Mouse (Mus musculus): ENCODE results near the gene Arhgef25. TPM values are rescaled to one million over a fixed set of nuclear protein-coding genes. Genes with fewer than 3 reads are reported as not detected.

Gene Arhgef25
- total RNA-seq, 2 experiments from 2014 or later, result 13.9 to 14.4 TPM

GRCm38 (mm10) chr10:127189116-127189650 lies 700 bp downstream of the Arhgef25 start:
- intact Hi-C loops (cut with DNase I; ENCODE audit: low total_unique reads), result no loop called here
- peak; percentile 39 for DNase-seq

- peak; percentile 71 for DNase-seq
- intact Hi-C loops (cut with DNase I; ENCODE audit: low total_unique reads), result no loop called here
Observed at GRCm38 (mm10) chr10:127188465-127189115, 1.3 kb downstream of the Arhgef25 start.

- intact Hi-C loops (cut with DNase I; ENCODE audit: low total_unique reads), result no loop called here
- no peak for DNase-seq
Observed at GRCm38 (mm10) chr10:127188079-127188453, 1.8 kb downstream of the Arhgef25 start.

- DNase-seq, result no peak
- intact Hi-C loops (cut with DNase I; ENCODE audit: low total_unique reads), result no loop called here
Observed at GRCm38 (mm10) chr10:127187371-127188078, 2.4 kb downstream of the Arhgef25 start.

- intact Hi-C loops (cut with DNase I; ENCODE audit: low total_unique reads), result no loop called here
- DNase-seq, result no peak
Observed at GRCm38 (mm10) chr10:127186451-127186850, 3.4 kb downstream of the Arhgef25 start.

DNA sequence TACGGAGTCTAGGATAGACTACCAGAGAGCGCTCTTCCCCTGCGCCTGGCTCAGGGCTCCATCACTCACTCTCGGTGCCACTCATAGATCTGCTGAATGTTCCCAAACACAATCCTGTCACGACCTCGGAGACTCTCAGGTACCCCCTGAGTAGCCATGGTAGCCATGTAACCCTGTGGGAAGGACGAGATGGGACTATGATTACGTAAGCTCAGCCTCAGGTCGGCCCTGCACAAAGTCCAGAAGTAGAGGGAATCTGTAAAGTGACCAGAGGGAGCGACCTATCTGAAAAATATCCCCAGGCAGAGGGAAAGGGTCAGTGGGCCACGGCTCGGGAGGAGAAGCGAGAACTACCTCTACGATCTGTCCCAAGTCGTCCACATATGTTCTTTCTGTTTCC lies 4.4 kb downstream of the Arhgef25 start:
- DNase-seq, result no peak
- intact Hi-C loops (cut with DNase I; ENCODE audit: low total_unique reads), result no loop called here

DNA sequence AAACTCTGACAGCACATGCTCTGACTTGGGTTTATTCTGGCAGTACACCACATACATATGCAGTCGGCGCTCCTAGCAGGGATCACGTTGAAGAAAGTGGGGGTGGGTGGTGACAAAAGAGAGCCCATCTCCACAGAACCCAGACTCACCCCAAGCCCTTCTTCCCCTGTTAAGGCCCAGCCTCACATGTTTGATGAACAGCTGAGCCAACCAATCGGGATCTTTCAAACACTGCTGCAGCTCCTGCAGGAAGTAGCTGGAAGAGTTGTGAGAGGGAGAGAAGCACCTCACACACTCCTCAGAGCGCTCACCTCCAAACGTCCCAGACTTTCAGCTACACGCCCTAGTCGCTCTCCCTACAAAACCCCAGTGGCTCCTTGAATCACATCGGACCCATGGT lies 4.8 kb downstream of the Arhgef25 start:
- intact Hi-C loops (cut with DNase I; ENCODE audit: low total_unique reads), result no loop called here
- peak; percentile 0 for DNase-seq

- peak; percentile 8 for DNase-seq
- intact Hi-C loops (cut with DNase I; ENCODE audit: low total_unique reads), result no loop called here
Observed at GRCm38 (mm10) chr10:127183759-127184158, 6.1 kb downstream of the Arhgef25 start.

DNA sequence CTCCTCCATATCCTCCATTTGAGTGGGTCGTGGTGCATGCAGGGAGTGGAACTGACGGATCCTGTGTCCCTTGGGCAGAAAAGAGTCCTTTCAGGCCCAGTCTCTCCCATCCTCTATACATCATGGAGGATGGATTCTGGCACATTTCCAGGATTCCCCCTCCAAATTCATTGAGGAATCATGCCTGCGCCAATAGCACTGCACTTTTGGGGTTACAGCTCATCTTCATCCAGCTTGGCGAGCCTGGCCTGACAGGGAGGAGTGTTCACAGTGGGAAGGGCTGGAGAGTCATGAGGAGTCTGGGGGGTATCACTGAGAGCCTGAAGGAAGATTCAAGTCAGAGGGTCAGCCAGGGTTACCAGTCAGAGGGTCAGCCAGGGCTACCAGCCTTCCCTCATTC lies 7.3 kb downstream of the Arhgef25 start:
- intact Hi-C loops (cut with DNase I; ENCODE audit: low total_unique reads), result no loop called here

DNA sequence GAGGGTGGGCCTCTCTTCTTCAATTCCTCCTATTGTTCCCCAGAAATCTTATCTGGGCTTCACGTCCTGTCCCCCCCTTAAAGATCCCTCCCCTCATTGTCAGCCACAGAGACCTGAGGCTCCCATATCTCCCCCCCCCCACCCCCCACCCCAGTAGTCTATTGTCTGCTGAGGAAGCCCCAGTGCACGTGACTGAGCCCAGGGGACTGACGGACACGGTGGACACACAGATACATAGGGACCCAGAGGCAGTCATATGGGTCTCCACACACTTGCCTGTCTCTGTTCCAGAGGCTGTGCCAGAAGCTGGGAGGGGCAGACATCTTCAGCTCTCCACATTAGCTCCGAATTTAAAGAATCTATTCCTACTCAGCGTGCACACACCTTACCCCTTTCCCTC lies 8.3 kb downstream of the Arhgef25 start:
- DNase-seq, result peak; percentile 10
- intact Hi-C loops (cut with DNase I; ENCODE audit: low total_unique reads), result no loop called here

More for the DNA sequence above, 7.3 kb downstream of the Arhgef25 start:
- peak; percentile 2 for DNase-seq

GRCm38 (mm10) chr10:127180695-127181047 lies 9.2 kb downstream of the Arhgef25 start:
- DNase-seq, result no peak
- intact Hi-C loops (cut with DNase I; ENCODE audit: low total_unique reads), result no loop called here

GRCm38 (mm10) chr10:127179871-127180694 lies 9.8 kb downstream of the Arhgef25 start, which contains the start of gene Slc26a10:
TSS of gene Slc26a10 (minus strand) at chr10:127180645.
- DNase-seq, result peak; percentile 9

DNA sequence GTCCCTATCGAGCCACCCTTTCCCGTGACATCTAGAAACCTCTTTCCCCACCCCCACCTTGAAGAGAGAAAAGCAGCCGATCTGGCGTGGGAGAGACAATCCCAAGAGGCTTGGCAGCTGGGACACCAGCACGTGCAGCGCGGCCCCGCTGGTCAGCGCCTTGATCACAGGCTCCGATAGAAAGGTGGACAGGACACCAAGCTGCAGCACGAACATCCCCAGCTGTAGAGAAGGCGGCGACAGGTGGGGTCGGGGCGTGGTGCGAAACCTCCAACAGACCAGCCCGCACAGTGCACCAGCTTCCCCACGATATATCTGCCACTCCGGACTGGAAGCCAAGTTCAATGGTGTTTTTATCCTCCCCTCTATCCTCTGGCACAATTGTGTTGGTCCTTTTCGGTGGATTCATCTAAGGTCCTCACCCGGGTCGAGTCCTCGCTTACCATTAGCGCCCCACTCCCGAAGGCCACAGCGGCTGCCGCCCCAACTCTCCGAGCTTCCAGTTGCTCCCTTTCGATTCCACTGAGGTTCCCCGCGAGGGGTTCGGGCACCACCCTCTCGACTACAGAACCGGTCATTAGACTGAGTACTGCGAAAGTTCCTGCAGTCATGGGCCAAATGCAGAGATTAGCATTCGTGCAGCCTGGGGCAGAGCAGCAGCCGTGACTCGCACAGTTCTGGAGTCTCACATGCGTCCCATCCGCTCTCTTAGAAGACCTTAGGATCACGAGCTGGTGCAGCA lies 11.4 kb downstream of the Arhgef25 start:
- peak; percentile 11 for DNase-seq
- intact Hi-C loops (cut with DNase I; ENCODE audit: low total_unique reads), result loop anchor here (5.0 kb wide), 1 partner anchor 49 kb away; no protein-coding TSS in a partner anchor

More at GRCm38 (mm10) chr10:127179871-127180694, 9.8 kb downstream of the Arhgef25 start, which contains the start of gene Slc26a10:
- intact Hi-C loops (cut with DNase I; ENCODE audit: low total_unique reads), result loop anchor here (5.0 kb wide), 1 partner anchor 47 kb away; no protein-coding TSS in a partner anchor

GRCm38 (mm10) chr10:127177719-127178118 lies 12.2 kb downstream of the Arhgef25 start:
- intact Hi-C loops (cut with DNase I; ENCODE audit: low total_unique reads), result loop anchor here (5.0 kb wide), 1 partner anchor 50 kb away; no protein-coding TSS in a partner anchor
- DNase-seq, result peak; percentile 76

DNA sequence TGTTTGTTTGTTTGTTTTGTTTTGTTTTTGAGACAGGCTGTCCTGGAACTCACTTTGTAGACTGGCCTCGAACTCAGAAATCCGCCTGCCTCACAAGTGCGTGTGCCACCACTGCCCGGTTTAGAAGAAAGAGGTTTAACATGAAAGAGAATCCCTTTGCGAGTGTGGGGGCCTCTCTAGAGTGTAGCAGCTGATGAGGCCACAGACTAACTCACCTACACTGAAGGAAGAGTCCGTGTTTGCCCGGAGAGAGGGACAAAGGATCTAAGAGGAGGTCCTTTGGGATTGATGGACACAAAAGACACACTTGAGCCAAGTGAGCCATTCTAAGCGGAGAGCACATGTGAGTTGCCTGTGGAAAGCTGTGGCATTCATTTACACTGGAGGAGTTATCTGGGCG lies 12.6 kb downstream of the Arhgef25 start:
- intact Hi-C loops (cut with DNase I; ENCODE audit: low total_unique reads), result loop anchor here (5.0 kb wide), 1 partner anchor 50 kb away; no protein-coding TSS in a partner anchor
- DNase-seq, result no peak

DNA sequence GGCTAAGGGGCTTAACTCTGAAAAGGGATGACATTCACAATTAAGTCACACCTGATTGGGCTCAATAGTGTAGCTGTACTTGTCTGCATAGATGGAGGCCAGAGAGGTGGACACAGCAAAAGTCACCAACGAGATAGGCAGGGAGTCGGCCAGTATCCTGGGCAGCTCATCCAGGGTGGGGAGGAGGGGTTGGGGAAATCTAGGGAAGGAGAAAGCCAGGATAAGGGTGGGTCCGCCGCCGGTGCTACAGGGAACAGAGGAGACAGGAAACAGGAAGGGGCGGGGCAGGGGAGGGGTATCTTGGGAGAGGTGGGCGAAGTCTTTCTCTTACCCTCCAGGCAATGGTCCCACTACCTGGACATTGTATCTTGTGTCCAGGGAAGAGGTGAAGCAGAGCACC lies 13.1 kb downstream of the Arhgef25 start:
- intact Hi-C loops (cut with DNase I; ENCODE audit: low total_unique reads), result loop anchor here (5.0 kb wide), 1 partner anchor 51 kb away; no protein-coding TSS in a partner anchor
- DNase-seq, result no peak

GRCm38 (mm10) chr10:127176228-127176627 lies 13.7 kb downstream of the Arhgef25 start:
- intact Hi-C loops (cut with DNase I; ENCODE audit: low total_unique reads), result loop anchor here (5.0 kb wide), 1 partner anchor 51 kb away; no protein-coding TSS in a partner anchor

GRCm38 (mm10) chr10:127174170-127174569 lies 15.7 kb downstream of the Arhgef25 start:
- intact Hi-C loops (cut with DNase I; ENCODE audit: low total_unique reads), result no loop called here
- DNase-seq, result no peak

More at GRCm38 (mm10) chr10:127176228-127176627, 13.7 kb downstream of the Arhgef25 start:
- no peak for DNase-seq

Data from gastrocnemius, postnatal 14 days (tissue).